Mouse (Mus musculus) urinary bladder, postnatal 36 days (tissue): Measurements from ENCODE around the gene Phf21b.

Experiments
- DNase-seq, 2 experiments: peaks; one replicate each; pipeline ENCODE4 v3.0.0; 2022; ENCODE audit warnings: low spot score in 2 of 2, mixed read lengths in 1 of 2

The Phf21b gene

DNA sequence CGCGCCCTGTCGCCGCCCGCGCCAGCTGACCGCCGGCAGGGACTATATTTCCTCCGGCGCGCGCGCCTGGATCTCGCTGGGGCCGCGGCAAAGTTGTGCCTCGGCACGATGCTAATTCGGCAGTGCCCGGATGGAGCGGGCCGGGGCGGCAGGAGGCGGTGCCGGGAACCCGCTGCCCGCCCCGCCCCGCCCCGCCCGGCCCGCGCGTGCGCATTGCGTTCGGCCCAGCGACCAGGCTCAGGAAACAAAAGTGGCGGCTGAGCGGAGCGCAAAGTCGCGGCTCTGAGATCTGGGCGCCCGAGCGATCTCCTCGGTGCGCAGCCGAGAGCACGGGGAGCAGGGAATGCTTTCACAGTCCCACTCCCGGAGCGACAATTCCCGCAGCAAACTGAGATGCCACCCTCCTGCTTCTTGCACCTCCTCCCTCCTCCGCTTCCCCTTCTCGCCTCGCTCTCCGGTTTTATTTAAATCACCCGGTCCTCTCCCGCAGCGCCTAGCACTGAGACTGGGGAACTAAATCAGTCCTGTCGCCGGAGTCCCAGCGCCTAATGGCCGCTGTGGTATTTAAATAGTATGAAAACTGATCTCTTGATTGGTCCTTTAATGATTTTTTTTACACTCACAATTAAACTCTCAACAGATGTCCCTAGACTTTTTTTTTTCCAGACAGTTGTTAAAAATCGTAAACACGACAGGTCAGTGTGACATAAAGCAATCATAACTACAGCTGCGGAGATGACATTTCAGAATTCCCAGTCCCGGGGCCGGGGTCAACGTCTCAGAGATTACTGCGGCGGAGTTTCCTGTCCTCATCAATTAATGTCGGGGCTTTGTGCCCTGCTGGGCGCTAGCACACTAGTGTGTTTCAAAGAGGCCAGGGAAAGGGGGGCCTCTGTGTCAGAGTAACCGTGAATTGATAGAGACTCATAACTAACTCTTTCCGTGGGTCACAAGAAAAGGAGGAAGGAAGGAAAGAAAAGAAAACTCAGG is at the start of gene Phf21b:
Gene Phf21b (minus strand): TSS at position 44 of the 990 bp plus-strand sequence.
- peak; percentile 66 to 82 for DNase-seq

DNA sequence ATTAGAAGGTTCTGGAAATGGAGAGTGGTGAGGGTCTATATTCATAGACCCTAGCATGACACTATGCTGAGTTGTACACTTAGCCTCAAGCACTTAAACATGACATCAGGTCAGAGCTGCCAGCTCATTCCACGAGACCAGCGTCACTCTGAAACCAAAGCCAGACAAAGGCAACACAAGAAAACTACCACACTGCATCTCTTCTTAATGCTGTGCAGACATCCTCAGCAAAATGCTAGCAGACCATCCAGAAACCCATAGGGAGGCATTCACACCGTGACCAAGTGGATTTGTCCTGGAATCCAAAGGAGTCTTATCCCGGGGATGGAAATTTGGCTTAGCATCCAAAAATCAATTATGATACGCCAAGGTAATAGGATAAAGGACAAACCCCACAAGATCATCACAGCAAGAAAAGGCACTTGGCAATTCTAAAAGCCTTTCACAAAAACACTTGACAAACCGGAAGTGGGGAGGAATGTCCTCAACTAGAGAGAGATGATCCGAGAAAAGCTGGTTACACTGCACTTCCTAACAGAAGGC is 48.1 kb upstream of the Phf21b start:
- no peak for DNase-seq

DNA sequence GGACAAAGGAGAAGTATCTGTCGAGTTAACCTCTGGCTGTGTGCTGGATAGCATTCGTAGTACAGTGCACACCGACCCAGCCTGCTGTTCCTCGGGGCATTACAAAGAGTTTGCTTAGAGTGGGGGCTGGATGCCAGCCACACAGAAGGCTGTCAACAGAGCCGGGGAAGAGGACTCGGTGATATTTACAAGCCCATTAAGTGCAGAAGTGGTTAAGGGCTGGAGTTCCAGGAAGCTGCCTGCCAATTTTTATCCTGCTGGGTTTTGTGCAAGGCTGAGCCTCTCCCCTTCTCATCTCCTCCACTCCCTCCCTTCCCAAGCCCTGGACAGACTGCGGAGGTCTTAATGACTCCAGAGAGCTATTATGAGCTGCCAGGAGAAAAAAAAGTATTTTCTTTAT is 42.2 kb upstream of the Phf21b start:
- peak in 1 of 2 experiments; percentile 3 for DNase-seq

DNA sequence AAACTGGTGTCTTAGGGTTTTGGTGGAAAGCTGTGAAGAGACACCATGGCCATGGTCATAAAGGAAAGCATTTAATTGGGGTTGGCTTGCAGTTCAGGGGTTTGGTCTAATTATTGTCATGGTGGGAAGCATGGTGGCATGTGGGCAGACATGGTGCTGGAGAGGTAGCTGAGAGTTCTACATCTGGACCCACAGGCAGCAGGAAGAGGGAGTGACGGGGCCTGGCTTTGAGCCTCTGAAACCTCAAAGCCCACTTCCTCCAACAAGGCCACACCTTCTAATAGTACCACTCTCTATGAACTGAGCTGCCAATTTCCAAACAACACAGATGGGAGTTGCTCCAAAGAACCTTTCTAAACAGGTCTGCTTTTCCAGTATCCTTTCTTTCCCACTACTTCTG is 40.8 kb upstream of the Phf21b start:
- DNase-seq = no peak

DNA sequence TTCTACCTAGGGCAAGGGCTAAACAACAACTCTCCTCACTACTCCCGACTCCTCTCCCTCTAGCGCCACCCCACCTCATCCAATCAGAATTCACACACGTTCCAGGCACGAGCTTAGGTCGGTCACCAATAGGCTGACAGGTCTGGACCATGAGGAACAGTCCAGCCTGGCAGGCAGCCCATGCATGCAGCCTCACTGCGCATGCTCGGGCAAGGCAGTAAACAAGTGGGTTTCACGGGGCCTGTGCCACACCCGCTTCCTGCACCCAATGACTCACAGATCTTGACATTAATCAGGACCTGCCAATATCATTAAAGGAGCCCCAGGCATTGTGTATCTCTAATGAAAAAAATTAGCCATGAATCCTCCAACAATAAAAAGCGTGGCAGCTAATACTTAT is 40.4 kb upstream of the Phf21b start:
- DNase-seq = peak; percentile 5 to 41

DNA sequence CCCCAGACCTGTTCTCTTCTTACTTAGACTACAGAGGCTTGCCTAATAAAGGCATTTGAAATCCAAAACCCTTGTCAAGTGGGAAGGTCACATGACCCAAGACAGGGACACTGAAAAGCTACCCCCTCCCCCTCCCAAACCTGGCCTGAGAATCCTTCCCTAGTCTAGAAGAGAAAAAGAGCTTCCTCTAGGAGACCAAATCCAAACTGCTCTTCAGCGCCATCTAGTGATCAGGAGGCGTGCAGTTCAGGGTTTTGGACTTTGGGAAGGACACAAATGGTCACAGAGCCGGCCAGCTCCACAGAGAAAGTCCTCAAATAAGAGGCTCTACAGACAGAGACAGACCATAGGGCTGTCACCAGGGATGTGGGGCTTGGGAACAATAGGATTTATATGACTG is 35.8 kb upstream of the Phf21b start:
- DNase-seq = peak; percentile 39 to 43

DNA sequence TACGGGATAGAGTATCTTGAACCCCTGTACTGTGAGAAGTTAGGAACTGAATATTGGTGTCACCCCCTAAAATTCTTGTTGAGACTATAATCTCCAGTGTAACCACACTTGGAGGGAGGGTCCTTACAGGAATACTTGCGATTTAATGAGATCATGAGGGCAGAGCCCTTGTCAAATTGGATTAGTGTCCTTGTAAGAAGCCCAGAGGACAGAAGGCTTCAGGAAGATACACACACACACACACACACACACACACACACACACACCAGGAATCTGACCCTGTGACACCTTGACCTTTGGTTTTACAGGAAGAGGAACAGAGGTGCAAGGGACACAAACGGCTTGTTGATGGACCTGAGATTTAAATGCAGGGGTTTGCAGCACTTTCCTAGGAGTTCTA is 35.4 kb upstream of the Phf21b start:
- DNase-seq = no peak

DNA sequence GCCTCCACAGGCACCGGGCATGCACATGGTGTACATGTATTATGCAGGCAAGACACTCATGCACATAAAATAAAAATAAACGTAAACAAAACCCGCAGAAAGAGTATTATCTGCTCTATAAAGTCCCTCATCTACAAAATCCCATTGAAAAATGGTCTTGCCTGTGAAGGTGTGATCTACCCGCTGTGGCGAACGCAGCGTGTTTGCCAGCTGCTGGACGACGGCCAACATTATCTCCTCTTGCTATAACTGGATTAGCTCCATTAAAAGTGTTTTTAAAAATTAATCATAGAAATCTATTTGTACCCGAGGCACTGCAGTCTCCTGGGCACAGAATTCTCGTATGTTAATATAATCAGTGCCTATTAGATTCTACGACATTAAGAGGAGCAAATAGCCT is 32.2 kb upstream of the Phf21b start:
- no peak for DNase-seq

DNA sequence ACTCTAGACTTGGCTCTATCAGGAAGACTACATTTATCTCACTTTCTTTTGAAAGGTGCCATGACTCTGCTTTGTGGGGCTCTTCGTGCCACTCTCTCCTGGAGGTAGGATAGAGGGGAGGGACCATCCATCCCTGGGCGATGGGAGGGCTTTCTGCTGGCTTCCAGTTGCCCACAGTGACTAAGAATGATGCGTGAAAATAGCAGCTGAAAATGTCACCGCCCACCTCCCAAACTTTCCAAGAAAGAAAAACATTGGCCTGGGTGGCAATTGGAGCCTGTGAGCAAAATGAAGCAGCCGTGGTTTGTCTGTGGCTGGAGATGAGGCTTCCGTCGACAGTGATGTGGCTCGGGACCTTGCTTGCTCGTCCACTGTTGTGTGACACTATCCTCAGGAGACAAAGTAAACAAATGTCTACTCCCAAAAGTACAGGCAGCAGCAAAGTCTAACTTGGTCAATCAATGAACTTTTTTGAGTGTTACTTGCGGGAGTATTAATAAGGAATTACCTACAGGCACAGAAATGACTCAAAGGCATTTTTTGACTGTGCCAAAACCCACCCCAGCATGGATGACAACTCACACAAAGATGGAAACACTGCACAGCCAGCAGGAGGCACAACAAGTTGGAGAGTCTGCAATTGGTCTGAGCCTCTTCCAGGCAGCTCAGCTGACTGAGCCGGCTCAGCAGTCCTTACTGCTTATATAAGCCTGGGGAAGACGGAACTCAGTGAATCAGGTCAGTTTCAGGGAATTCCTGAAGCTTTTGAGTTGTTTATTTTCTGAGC is 21.4 kb upstream of the Phf21b start:
- DNase-seq = no peak

DNA sequence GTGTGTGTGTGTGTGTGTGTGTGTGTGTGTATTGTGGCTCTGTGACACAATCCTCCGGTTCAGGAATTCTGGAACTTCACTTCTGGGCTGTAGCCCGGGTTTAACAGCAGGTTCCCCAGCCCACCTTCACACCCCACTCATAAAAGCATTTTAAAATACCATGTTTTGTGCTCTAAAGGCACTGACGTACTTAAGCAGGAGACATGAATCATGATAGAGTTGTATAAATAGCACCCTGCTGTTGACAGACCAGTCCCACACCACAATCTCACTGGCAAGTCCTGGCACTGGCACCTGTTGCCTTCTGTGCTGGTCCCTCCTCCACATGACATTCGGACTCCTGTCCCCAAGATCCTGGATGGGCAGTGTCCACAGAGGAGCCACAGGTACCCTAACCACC is 18.0 kb upstream of the Phf21b start:
- DNase-seq = no peak

DNA sequence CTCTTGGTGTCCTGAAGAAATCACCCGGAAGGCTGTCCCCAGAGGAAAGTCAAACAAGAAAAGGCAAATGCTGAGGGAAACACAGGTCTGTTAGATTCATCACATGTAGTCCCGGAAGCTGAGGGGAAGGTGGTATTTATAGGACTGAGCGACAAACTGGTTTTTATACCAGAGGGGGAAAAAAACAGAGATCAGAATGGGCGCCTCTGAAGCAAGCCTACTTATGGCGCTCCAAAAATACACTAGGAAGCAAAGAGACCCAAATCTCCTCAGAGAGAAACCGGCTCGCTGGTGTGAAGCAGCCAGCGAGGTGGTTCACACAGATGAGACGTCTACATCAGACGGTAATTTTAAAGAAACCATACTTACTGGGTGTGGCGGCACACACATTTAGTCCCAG is 17.2 kb upstream of the Phf21b start:
- no peak for DNase-seq

DNA sequence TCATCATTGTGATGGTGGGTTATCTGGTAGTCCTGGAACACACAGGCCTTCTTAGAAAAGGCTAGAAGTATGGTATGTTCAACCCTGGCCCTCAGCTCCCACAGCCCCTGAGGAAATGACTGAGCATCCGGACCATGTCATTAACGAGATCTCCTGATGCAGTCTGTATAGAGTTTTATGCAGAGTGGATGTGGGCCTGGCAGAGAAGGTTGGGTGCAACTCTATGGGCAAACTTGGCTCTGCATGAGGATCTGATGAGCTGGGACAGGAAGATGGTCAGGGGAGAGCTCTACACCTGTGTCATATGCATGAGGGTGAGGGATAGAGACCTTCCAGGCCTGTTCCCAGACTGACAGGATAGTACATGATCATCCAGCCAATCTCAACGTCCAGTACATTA is 16.0 kb upstream of the Phf21b start:
- no peak for DNase-seq

DNA sequence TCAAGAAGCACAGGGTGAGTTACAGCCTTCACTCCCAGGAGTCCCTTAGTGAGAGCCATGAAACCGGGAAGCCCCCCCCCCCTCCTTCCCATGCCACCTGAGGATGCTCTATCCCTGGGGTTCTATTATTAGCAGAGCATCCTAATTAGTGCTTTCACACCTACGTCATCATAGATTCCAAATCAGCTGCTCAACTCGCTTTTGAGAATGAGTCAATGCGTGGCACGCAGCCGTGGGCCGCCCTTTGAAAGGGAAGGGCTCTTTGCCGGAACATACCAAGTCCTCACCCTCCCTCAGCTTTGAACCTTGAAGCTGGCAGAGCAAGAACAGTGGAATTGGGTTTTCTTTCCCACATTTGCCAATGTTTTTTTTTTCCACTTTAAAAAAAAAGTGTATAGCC is 6.1 kb upstream of the Phf21b start:
- no peak for DNase-seq

DNA sequence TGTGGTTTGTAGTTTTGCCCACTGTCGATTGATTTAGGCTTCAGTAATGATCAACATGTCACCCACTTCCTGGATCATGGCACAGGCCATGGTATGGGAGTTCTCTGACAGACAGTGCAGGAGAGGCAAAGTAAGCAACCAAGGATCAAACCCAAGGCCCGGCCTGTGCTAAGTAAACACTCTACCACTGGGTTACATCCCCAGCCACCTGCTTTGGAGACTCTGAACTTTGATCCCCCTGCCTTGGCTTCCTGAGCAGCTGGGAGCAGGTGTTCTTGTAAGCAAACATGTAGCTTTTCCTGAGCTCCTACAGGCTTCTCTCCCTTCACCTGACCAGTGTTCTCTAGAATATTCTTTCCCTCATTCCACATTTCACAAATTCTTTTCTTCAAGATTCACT is 1.8 kb upstream of the Phf21b start:
- no peak for DNase-seq

DNA sequence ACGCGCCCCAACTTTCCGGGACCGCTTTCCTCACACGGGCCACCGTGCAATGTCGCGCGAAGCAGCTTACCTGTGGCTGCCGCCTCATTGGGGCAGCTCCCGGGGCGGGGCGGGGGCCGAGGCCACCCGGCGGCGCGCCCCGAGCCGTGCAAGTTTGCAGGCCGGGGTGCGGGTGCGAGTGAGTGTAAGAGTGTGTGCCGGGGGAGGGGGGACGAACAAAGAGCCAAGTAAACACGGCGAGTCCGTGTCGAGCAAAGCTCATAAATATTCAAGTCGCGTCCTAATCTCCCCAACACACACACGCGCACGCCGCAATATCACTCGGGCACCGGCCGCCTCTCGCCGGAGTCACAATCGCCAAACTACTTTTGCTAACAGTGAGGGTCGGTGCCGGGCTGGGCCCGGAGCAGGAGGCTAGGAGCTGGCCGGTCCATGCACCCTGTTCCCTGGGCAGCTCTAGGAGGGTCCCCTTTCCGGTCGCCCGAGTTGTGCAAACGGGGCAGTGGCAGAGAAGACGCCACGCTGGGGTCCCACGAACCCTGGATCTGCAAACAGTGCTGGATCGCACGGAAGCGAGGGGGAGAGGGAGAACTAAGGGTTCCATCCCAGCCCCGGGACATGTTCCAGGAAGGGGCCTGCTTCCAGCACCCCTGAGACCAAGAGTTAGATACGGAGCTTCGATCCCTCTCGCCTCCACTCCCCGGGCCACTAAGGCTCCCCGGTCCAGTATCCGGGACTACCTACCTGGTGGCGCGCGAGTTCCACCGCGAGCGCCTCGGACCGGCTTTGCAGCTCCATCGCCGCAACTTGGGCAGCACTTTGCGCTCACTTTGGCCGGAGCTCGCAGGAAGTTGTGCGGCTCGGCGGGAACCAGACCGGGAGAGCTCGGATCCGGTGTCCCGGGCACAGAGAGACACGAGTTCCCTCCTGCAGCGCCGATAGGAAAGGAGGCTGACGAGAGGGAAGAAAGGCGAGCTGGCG is 638 bp downstream of the Phf21b start:
- peak in 1 of 2 experiments; percentile 23 for DNase-seq

DNA sequence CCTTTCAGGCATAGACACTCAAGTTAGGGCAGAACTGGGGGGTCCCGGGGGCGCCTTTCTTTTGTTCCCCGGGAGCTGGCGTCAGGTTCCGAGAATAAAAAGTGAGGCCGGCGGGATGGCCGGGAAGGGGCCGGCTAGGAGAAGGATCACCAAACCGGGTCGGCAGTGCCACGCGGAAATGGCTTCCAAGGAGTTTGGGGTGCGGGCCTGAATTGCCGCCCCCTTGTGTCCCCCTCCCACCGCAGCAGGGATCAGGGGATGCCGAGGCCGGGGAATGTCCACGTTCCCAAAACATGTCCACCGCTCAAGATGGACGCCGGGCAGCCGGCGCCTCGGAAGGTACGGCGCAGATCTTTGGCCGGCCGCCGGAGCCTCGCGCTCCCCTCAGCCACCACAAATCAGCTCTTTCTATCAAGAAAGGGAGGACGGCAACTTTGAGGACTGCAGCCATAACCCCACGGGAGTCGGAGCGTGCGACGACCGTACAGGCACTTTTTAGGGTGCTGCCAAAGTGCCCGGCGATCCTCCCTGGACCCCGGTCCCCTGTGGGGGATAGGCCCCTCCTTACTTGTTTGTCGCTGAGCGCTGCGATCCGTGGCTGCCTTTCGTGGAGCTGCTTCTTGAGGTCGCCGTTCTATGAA is 1.6 kb downstream of the Phf21b start:
- no peak for DNase-seq

DNA sequence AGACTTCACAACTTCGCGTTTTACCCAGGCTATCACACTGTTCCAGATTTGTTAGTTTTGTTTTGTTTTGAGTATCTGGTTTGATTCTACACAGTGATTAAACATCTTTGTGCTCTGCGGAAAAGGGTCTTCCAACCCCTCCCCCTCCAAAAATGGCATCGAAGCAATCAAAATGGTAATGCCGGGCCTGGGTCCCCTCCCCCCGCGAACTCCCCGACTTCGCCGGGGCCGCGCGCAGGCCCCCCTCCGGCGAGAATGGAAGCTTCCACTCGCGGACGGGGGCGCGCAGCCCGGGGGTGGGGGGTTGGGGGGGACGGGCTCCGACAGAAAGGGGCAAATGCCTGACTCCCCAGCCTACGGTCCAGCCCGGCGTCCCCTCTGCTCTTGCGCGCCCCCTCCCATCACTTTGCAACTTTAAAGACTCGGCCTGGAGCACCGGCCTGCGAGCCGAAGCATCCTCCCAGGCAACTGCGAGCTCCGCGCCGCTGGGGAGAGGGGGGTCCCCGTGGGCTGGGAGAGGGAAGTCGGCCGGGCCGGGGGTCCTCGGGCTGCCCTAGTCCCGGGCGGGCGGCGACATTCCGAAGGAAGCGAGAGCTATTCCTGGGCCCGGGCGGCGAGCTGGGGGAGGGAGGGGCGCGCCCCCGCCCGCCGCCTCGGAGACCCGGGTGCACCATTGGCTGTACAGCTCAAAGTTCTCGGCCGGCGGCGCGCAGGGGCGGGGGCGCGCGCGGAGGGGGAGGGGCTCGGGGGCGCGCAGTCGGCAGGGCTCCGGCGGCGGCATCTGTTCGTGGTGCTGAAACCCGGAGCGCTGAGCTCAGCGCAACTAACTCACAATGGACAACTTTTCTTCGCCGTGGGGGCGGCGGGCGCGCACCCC is 2.4 kb downstream of the Phf21b start:
- DNase-seq = peak; percentile 13 to 48

DNA sequence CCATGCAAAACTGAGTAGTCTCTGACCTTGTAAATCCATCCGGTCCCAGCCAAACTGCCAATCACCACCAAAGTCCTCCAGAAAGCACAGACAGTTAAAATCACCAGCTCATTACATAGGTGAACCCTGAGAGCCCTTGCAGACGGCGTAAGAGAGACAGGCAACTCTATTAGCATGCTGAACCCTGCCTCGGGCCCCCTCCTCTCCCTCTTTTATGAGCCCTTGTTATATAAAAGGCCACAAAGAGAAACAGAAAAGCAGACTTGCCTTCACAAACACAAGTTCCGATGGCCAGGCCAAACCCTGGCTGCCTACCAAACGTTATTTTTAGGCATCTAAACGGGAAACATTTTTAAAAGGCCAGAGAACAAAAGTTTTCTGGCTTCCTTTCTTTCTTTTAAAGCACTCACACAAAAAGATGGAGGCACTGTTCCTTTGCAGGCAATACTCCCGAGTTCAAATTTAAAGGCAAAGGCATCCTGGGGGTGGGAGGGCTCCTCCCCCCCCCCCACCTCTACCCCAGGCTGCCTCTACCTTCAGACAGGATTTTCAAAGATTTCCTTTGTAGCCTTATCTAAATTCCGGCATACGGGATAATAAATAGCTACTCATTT is 3.3 kb downstream of the Phf21b start:
- no peak for DNase-seq

DNA sequence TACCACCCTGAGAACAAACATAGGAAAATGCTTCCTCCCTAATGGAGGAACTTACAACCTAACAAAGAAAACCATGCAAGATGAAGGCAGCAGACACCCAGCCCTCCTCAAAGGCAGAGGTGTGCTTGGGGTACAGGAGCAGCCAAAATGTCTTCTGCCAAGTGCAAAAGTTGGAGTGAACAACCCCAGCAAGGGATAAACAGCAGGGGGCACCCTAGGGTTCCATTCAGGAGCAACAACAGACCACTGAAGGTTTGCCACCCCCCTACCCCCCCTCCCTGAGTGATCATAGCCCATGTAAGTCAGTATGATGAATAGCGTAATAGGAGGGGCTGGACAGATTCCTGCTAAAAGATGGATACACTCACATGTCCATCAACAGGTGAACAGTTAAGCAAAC is 5.5 kb downstream of the Phf21b start:
- no peak for DNase-seq
